Mouse (Mus musculus): ENCODE results near the gene Zwilch. TPM values are rescaled to one million over a fixed set of nuclear protein-coding genes. Genes with fewer than 3 reads are reported as not detected.
"Not testable (repeated sequence)": the region's sequence is repeated elsewhere in the genome, so short reads cannot be mapped to it uniquely, and the experiment has no call there.

The Zwilch gene
- total RNA-seq (2014; fragmentation: Nextera tagmentation) (63.8 and 96.9 TPM in 2 replicates), total RNA-seq (2017) (168 and 181 TPM in 2 replicates)

- ATAC-seq (replicated peaks; ENCODE audit: low FRiP score, low TSS enrichment, poor library complexity, severe bottlenecking): peak; percentile 76
Measured at GRCm38 (mm10) chr9:64172816-64173665, at the start of gene Zwilch, which contains the start of gene Rpl4. Gene Zwilch, minus strand, starts transcription at chr9:64173104. Gene Rpl4, plus strand, starts transcription at chr9:64173375.

- no peak for ATAC-seq (replicated peaks; ENCODE audit: low FRiP score, low TSS enrichment, poor library complexity, severe bottlenecking)
Measured at GRCm38 (mm10) chr9:64222098-64222497, 49.2 kb upstream of the Zwilch start.

- no peak for ATAC-seq (replicated peaks; ENCODE audit: low FRiP score, low TSS enrichment, poor library complexity, severe bottlenecking)
Measured at GRCm38 (mm10) chr9:64221480-64221879, 48.6 kb upstream of the Zwilch start.

- ATAC-seq (replicated peaks; ENCODE audit: low FRiP score, low TSS enrichment, poor library complexity, severe bottlenecking): no peak
Measured at GRCm38 (mm10) chr9:64220603-64221002, 47.7 kb upstream of the Zwilch start.

GRCm38 (mm10) chr9:64219772-64220420, 47.0 kb upstream of the Zwilch start:
- no peak for ATAC-seq (replicated peaks; ENCODE audit: low FRiP score, low TSS enrichment, poor library complexity, severe bottlenecking)

- ATAC-seq (replicated peaks; ENCODE audit: low FRiP score, low TSS enrichment, poor library complexity, severe bottlenecking): no peak
Measured at GRCm38 (mm10) chr9:64219305-64219704, 46.4 kb upstream of the Zwilch start.

- ATAC-seq (replicated peaks; ENCODE audit: low FRiP score, low TSS enrichment, poor library complexity, severe bottlenecking): no peak
Measured at GRCm38 (mm10) chr9:64217887-64218286, 45.0 kb upstream of the Zwilch start.

- ATAC-seq (replicated peaks; ENCODE audit: low FRiP score, low TSS enrichment, poor library complexity, severe bottlenecking): no peak
Measured at GRCm38 (mm10) chr9:64216641-64217040, 43.7 kb upstream of the Zwilch start.

- ATAC-seq (replicated peaks; ENCODE audit: low FRiP score, low TSS enrichment, poor library complexity, severe bottlenecking): no peak
Measured at GRCm38 (mm10) chr9:64216090-64216489, 43.2 kb upstream of the Zwilch start.

GRCm38 (mm10) chr9:64214452-64214851, 41.5 kb upstream of the Zwilch start:
- no peak for ATAC-seq (replicated peaks; ENCODE audit: low FRiP score, low TSS enrichment, poor library complexity, severe bottlenecking)

GRCm38 (mm10) chr9:64207509-64208084, 34.7 kb upstream of the Zwilch start:
- ATAC-seq (replicated peaks; ENCODE audit: low FRiP score, low TSS enrichment, poor library complexity, severe bottlenecking): no peak

GRCm38 (mm10) chr9:64202866-64203265, 30.0 kb upstream of the Zwilch start:
- ATAC-seq (replicated peaks; ENCODE audit: low FRiP score, low TSS enrichment, poor library complexity, severe bottlenecking): no peak

GRCm38 (mm10) chr9:64202331-64202730, 29.4 kb upstream of the Zwilch start:
- ATAC-seq (replicated peaks; ENCODE audit: low FRiP score, low TSS enrichment, poor library complexity, severe bottlenecking): no peak

- ATAC-seq (replicated peaks; ENCODE audit: low FRiP score, low TSS enrichment, poor library complexity, severe bottlenecking): no peak
Measured at GRCm38 (mm10) chr9:64199897-64200296, 27.0 kb upstream of the Zwilch start.

GRCm38 (mm10) chr9:64198763-64199418, 26.0 kb upstream of the Zwilch start:
- not testable (repeated sequence) for ATAC-seq (replicated peaks; ENCODE audit: low FRiP score, low TSS enrichment, poor library complexity, severe bottlenecking)

- ATAC-seq (replicated peaks; ENCODE audit: low FRiP score, low TSS enrichment, poor library complexity, severe bottlenecking): no peak
Measured at GRCm38 (mm10) chr9:64198068-64198762, 25.3 kb upstream of the Zwilch start.

GRCm38 (mm10) chr9:64197524-64197923, 24.6 kb upstream of the Zwilch start:
- ATAC-seq (replicated peaks; ENCODE audit: low FRiP score, low TSS enrichment, poor library complexity, severe bottlenecking): no peak

- ATAC-seq (replicated peaks; ENCODE audit: low FRiP score, low TSS enrichment, poor library complexity, severe bottlenecking): no peak
Measured at GRCm38 (mm10) chr9:64195554-64195953, 22.6 kb upstream of the Zwilch start.

- no peak for ATAC-seq (replicated peaks; ENCODE audit: low FRiP score, low TSS enrichment, poor library complexity, severe bottlenecking)
Measured at GRCm38 (mm10) chr9:64193879-64194278, 21.0 kb upstream of the Zwilch start.

Measured in megakaryocyte-erythroid progenitor cell, adult 5-6 weeks (primary cell).